Mouse (Mus musculus): ENCODE results near the gene Ppm1j. TPM values are rescaled to one million over a fixed set of nuclear protein-coding genes. Genes with fewer than 3 reads are reported as not detected.

The Ppm1j gene
- total and polyA plus RNA-seq, 2 experiments from 2014 or later = 67.8 to 84.0 TPM

GRCm38 (mm10) chr3:104793871-104794828, 13.3 kb downstream of the Ppm1j start:
- Histone ChIP-seq H3K27me3 (ENCODE audit: control insufficient read depth, insufficient read depth, low read length) (no peaks in the 10 kb centered on the region), H3K27ac (ENCODE audit: low read depth) (peak overlapping the region; percentile 79), H3K9me3 (replicated peaks; ENCODE audit: control insufficient read depth, low read length) (no peaks in the 10 kb centered on the region), H3K36me3 (replicated peaks; ENCODE audit: control insufficient read depth, insufficient read depth, low read length) (peaks cover 39% of the 10 kb centered on the region), H3K4me1 (ENCODE audit: control insufficient read depth, insufficient read depth) (peaks cover 38% of the 10 kb centered on the region), H3K9ac (replicated peaks; ENCODE audit: low read depth, low read length) (no peak overlapping the region; the same call in 1 of the 2 replicates), H3K4me2 (ENCODE audit: low read depth, low read length) (peak overlapping the region; percentile 33), H3K4me3 (ENCODE audit: low read depth, low read length) (no peak overlapping the region)
- DNase-seq (ENCODE audit: low spot score) (peak; percentile 96), ATAC-seq (ENCODE audit: insufficient read depth, low read depth) (peak; percentile 92)
- TF ChIP-seq EP300 (IDR thresholded peaks at IDR 0.05; ENCODE audit: low read depth) (0 out of 2 replicates have a peak, but pooled peaks have one; percentile 42), CTCF (IDR thresholded peaks at IDR 0.05; ENCODE audit: low read depth) (no peak)
- WGBS = 28% methylated on average over 20 of the region's 20 CpGs

- DNase-seq (ENCODE audit: low spot score) (no peak), ATAC-seq (ENCODE audit: insufficient read depth, low read depth) (no peak)
- peaks cover 48% of the 10 kb centered on the region for H3K36me3 ChIP-seq (replicated peaks; ENCODE audit: control insufficient read depth, insufficient read depth, low read length)
- H3K4me1 ChIP-seq (ENCODE audit: control insufficient read depth, insufficient read depth) = peaks cover 36% of the 10 kb centered on the region
- H3K4me2 ChIP-seq (ENCODE audit: low read depth, low read length) = no peak overlapping the region
- H3K27ac ChIP-seq (ENCODE audit: low read depth) = peak overlapping the region; percentile 66
- TF ChIP-seq EP300 (IDR thresholded peaks at IDR 0.05; ENCODE audit: low read depth) (no peak), CTCF (IDR thresholded peaks at IDR 0.05; ENCODE audit: low read depth) (no peak)
- no peak overlapping the region for H3K4me3 ChIP-seq (ENCODE audit: low read depth, low read length)
- H3K9me3 ChIP-seq (replicated peaks; ENCODE audit: control insufficient read depth, low read length) = no peaks in the 10 kb centered on the region
- WGBS = 40% methylated on average over 11 of the region's 12 CpGs
- H3K9ac ChIP-seq (replicated peaks; ENCODE audit: low read depth, low read length) = no peak overlapping the region; the same call in 1 of the 2 replicates
- no peaks in the 10 kb centered on the region for H3K27me3 ChIP-seq (ENCODE audit: control insufficient read depth, insufficient read depth, low read length)
These were observed 14.2 kb downstream of the Ppm1j start for GRCm38 (mm10) chr3:104794953-104795470.

DNA sequence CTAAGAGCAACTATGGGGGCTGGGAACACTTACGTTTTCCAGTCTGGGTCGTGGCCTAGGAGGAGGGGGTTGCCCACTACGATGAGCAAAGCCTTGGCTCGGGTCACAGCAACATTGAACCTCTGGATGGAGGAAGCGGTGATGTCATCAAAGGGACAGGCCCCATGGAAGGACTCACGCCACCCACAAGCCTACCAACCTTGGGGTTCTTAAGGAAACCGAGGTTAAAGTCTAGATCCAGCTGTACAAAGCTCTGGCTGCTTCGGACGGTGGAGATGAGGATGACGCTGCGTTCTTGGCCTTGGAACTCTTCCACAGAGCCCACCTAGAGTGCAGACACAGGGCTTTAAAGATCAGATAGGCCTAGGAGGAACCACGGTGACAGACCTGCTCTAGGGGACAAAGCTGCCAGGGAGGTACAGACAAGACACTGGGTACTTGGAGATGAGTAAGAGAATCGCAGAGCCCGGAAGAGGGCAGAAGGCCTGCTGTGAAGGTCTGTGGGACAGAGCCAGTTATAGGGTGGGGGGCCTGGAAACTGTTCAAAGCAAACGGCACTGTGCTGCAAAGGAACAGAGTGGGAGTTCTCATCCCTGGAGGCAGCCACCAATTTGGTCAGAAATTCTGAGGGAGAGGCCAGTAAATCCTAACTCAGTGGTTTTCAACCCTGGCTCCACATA, 14.9 kb downstream of the Ppm1j start:
- Histone ChIP-seq H3K9me3 (replicated peaks; ENCODE audit: control insufficient read depth, low read length) (no peaks in the 10 kb centered on the region), H3K27me3 (ENCODE audit: control insufficient read depth, insufficient read depth, low read length) (no peaks in the 10 kb centered on the region), H3K36me3 (replicated peaks; ENCODE audit: control insufficient read depth, insufficient read depth, low read length) (peaks cover 56% of the 10 kb centered on the region), H3K9ac (replicated peaks; ENCODE audit: low read depth, low read length) (no peak overlapping the region), H3K4me2 (ENCODE audit: low read depth, low read length) (no peak overlapping the region), H3K4me3 (ENCODE audit: low read depth, low read length) (no peak overlapping the region), H3K4me1 (ENCODE audit: control insufficient read depth, insufficient read depth) (peaks cover 30% of the 10 kb centered on the region), H3K27ac (ENCODE audit: low read depth) (0 out of 2 replicates have a peak overlapping the region, but pooled peaks have one; percentile 66)
- DNase-seq (ENCODE audit: low spot score) = no peak
- ATAC-seq (ENCODE audit: insufficient read depth, low read depth) = no peak
- TF ChIP-seq CTCF (IDR thresholded peaks at IDR 0.05; ENCODE audit: low read depth) (no peak), EP300 (IDR thresholded peaks at IDR 0.05; ENCODE audit: low read depth) (no peak)
- 66% methylated on average over 15 of the region's 15 CpGs for WGBS

- no peak for TF ChIP-seq EP300 (IDR thresholded peaks at IDR 0.05; ENCODE audit: low read depth)
- no peak for TF ChIP-seq CTCF (IDR thresholded peaks at IDR 0.05; ENCODE audit: low read depth)
- H3K4me3 ChIP-seq (ENCODE audit: low read depth, low read length) = no peak overlapping the region
- 73% methylated on average over 15 of the region's 15 CpGs for WGBS
- ATAC-seq (ENCODE audit: insufficient read depth, low read depth) (no peak), DNase-seq (ENCODE audit: low spot score) (no peak)
- H3K9ac ChIP-seq (replicated peaks; ENCODE audit: low read depth, low read length) = no peak overlapping the region
- no peak overlapping the region for H3K27ac ChIP-seq (ENCODE audit: low read depth)
- H3K27me3 ChIP-seq (ENCODE audit: control insufficient read depth, insufficient read depth, low read length) = no peaks in the 10 kb centered on the region
- peaks cover 64% of the 10 kb centered on the region for H3K36me3 ChIP-seq (replicated peaks; ENCODE audit: control insufficient read depth, insufficient read depth, low read length)
- peaks cover 23% of the 10 kb centered on the region for H3K4me1 ChIP-seq (ENCODE audit: control insufficient read depth, insufficient read depth)
- no peak overlapping the region for H3K4me2 ChIP-seq (ENCODE audit: low read depth, low read length)
- no peaks in the 10 kb centered on the region for H3K9me3 ChIP-seq (replicated peaks; ENCODE audit: control insufficient read depth, low read length)
These were observed 15.7 kb downstream of the Ppm1j start for GRCm38 (mm10) chr3:104796430-104797082.

- Histone ChIP-seq H3K9ac (replicated peaks; ENCODE audit: low read depth, low read length) (no peak overlapping the region), H3K4me2 (ENCODE audit: low read depth, low read length) (no peak overlapping the region), H3K27me3 (ENCODE audit: control insufficient read depth, insufficient read depth, low read length) (no peaks in the 10 kb centered on the region), H3K4me1 (ENCODE audit: control insufficient read depth, insufficient read depth) (peaks cover 3% of the 10 kb centered on the region), H3K36me3 (replicated peaks; ENCODE audit: control insufficient read depth, insufficient read depth, low read length) (peaks cover 89% of the 10 kb centered on the region), H3K27ac (ENCODE audit: low read depth) (no peak overlapping the region), H3K4me3 (ENCODE audit: low read depth, low read length) (no peak overlapping the region), H3K9me3 (replicated peaks; ENCODE audit: control insufficient read depth, low read length) (no peaks in the 10 kb centered on the region)
- no peak for DNase-seq (ENCODE audit: low spot score)
- TF ChIP-seq EP300 (IDR thresholded peaks at IDR 0.05; ENCODE audit: low read depth) (no peak), CTCF (IDR thresholded peaks at IDR 0.05; ENCODE audit: low read depth) (no peak)
- ATAC-seq (ENCODE audit: insufficient read depth, low read depth) = no peak
- WGBS = 91% methylated on average over 11 of the region's 11 CpGs
These were observed 19.8 kb downstream of the Ppm1j start for GRCm38 (mm10) chr3:104800681-104801080.
